Mouse (Mus musculus) left cerebral cortex, adult 11 months (tissue): ENCODE results near the gene Il23a.
"Not testable (repeated sequence)": the region's sequence is repeated elsewhere in the genome, so short reads cannot be mapped to it uniquely, and the experiment has no call there.

Experiments
- DNase-seq: peaks from one replicate; pipeline ENCODE4 v3.0.0; 2022; ENCODE audit warnings: low spot score

Gene Il23a

DNA sequence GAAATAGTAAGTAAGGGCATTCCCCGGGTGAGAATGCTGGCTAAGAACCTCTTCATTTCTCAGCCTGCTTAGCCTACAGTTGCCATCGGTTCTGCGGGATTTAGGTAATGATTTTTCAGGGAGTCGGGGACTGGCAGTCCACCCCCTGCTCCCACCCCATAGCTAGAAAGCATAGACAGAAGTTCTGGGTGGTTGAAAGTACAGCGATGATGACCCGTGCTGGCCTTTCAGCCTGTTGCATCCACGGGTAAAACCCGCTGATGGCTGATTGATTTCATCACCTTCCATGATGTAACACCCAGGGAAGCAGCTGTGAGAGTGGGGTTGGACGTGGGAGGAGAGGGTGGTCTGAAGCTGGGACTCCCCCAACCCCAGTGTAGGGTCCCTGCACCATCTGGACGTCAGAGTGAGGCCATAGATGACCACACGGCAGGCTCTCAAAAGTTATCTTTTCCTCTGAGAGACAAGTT, at the start of gene Il23a:
Il23a (minus strand) TSS at position 51 of the 470 bp plus-strand sequence.
- no peak for DNase-seq

DNA sequence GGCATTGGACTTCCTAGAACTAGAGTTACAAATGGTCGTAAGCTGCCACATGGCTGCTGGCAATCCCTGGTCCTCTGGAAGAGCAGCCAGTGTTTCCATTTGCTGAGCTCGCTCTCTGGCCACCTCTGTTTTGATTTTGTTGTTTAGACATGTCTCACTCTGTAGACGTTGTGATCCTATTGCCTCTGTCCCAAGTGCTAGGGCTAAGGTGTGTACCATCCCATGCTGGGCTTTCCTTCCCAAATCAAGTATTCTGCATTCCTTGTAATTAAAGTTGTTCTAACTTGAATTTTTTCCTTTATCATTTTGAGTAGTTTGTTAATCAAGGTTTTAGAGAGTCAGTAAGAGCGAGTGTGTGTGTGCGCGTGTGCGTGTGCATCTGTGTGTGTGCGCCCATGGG, 49.0 kb upstream of the Il23a start:
- DNase-seq, result no peak

DNA sequence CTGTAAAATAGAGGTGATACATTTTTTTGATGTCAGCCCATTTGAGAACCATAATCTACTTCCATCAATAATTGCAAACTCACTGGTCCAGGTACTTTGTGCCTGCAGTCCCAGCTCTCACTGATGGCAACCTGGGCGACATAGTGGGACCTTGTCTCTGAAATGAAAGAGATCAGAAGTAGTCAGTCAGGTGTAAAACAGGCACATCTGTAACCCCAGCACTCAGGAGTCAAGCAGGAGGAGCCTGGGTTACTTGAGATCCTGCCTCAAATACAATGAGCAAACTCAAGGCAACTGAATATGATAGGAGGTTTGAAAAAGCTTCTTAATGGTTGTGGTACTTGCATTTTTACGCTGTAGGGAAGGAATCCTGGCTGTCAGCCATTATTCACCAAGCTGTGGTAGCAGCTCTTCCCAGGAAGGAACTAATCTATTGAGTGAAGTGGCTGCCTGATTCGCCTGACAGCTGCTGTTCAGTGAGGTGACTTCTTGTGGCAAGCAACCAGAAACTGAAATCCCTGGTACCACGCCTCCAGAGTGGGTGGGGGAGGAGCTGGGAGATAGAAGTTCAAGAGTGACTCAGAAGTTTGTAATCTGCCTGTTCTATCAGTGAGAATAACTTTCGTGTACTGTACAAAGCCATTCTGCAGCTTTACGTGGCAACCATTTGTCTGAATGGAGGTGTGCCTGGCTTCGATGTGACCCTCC, 46.2 kb upstream of the Il23a start:
- no peak for DNase-seq

- DNase-seq, result no peak
These were observed 44.9 kb upstream of the Il23a start for GRCm38 (mm10) chr10:128343436-128343835.

- DNase-seq, result no peak
These were observed 41.7 kb upstream of the Il23a start for GRCm38 (mm10) chr10:128340257-128340656.

GRCm38 (mm10) chr10:128338948-128339347, 40.4 kb upstream of the Il23a start:
- DNase-seq, result no peak

- DNase-seq, result no peak
These were observed 39.9 kb upstream of the Il23a start for GRCm38 (mm10) chr10:128338415-128338814.

- peak; percentile 79 for DNase-seq
These were observed 39.0 kb upstream of the Il23a start, which contains the start of gene Cs for GRCm38 (mm10) chr10:128337306-128338181. Gene Cs, plus strand, starts transcription at chr10:128337734.

DNA sequence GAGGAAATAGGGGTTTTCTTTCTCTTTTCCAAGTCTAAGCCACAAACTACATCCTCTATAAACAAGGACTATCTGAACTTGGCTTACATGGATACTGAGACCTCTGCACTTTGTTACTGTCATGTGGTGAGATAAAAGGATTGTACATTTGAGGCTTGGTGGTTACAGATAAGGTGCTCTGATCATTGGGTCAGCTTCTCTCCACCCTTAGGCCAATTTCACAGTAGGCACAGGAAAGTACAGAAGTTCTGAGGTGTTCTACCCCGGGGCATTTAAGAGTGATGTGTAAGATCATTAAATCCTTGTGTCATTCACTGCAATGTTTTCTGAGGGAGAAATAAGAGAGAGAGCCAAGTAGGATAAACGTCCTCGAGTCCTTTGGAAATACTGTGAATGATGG, 38.0 kb upstream of the Il23a start:
- DNase-seq, result no peak

DNA sequence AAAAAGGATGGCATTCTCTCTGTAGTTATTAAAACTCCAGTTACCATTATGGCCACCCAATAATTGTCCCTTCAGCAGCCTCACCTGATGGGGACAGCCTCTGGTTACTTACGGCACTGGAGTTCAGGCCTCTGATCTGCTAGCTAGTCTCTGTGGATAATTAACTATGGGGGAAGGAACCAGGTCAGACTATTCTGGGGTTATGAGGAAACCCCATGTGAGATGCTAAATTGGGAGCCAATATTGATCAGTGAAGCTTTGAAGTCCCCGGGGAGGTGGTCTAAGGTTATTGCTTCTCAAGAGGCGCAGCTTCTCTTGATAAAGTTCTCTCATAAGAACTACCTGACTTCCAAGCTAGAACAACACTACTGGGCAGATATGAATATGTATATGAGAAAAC, 37.6 kb upstream of the Il23a start:
- DNase-seq, result no peak

GRCm38 (mm10) chr10:128335582-128335981, 37.0 kb upstream of the Il23a start:
- no peak for DNase-seq

- DNase-seq, result not testable (repeated sequence)
These were observed 34.1 kb upstream of the Il23a start for GRCm38 (mm10) chr10:128332358-128333249.

GRCm38 (mm10) chr10:128327610-128328009, 29.1 kb upstream of the Il23a start:
- DNase-seq, result no peak

GRCm38 (mm10) chr10:128326825-128327224, 28.3 kb upstream of the Il23a start:
- no peak for DNase-seq

- no peak for DNase-seq
These were observed 25.0 kb upstream of the Il23a start for GRCm38 (mm10) chr10:128323516-128323915.

DNA sequence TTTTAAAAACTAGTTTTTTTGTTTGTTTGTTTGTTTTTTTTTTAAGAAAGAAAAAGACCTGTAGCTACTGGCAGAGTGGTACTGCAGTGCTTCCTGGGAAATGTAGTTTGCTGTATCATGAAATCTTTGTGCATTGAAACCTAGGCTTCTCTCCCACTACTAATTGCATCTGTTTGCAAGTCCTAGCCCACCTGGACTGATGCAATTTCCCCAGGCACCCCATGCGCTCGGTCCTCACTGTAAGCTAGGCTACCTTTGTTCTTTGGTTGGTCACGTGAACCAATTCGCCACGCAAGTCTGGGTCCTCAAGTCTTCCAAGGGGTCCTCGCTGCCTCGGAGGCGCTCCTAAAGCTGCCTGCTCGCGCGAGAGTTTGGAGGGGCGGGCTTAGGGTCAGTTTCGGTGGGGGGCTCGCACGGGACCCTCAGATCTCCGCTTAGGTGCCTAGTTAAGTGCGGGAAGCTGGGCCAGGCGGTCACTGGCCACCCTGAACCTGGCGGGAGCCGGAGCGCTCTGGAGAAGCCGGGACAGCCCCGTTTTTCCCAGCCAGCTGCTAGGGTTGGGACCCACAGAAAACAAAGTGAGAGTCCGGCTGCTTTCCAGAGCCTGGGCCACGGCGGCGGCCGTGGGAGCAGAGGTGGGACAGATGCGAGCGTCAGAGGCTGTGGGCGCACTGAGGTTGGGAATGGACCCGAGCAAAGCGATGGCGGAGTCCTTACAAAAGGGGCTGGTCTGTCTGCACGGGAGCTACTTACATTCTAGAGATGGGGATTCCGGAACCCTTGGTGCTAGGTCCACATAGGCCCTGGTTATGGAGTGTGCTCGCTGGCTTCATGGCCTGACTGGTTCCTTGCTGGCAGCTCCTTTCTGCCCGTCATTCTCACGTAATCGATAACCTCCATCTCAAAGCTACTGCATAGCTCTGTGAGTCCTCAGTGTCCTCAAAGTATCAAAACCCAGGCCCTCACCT, 23.9 kb upstream of the Il23a start, which contains the start of gene Cnpy2:
Cnpy2 (plus strand) TSS at position 319 of the 968 bp plus-strand sequence.
- peak; percentile 24 for DNase-seq

DNA sequence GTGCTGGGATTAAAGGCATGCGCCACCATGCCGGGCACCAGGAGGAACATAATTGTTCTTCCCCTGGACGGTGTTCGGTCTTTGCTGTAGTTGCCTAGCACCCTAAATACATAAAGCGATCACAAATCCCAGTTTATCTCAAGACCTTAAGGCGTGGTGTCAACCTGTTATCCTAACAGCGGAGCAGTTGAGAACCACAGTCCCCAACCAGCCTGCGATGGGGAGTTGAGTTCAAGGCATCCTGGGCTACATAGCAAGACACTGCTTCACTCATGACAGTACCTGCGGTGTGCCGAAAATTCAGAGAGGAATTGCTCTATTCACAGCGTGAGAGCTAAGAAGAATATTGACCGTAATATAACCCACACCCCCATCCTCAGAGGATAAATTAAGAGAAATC, 23.1 kb upstream of the Il23a start:
- no peak for DNase-seq

- DNase-seq, result no peak
These were observed 17.0 kb upstream of the Il23a start for GRCm38 (mm10) chr10:128315578-128315977.

DNA sequence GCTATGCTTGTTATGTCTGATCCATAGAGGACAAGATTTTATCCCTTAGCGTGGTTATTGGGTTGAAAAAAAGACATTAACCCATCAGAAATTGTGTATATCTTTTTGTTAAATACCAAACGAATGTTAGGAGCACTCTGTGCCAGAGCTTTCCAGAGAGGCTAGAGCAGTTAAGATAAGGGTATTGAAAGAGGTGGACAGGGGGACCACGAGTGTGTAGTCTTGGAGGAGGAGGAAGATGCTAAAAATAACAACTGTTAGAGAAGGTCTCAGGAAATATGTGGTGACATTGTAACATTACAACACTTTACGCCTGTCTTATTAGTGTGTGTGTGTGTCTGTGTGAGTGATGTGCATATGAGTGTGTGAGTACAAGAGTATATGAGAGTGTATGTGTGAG, 12.3 kb upstream of the Il23a start:
- DNase-seq, result no peak

GRCm38 (mm10) chr10:128310177-128310576, 11.6 kb upstream of the Il23a start:
- DNase-seq, result no peak

- no peak for DNase-seq
These were observed 11.1 kb upstream of the Il23a start for GRCm38 (mm10) chr10:128309654-128310053.
